Mouse (Mus musculus): ENCODE measurements around the gene Gns.

- TF ChIP-seq CTCF (IDR thresholded peaks at IDR 0.05; ENCODE audit: extremely low read depth, insufficient read depth, low read length) = no peak
- no peak for TF ChIP-seq POLR2A (IDR thresholded peaks at IDR 0.05; ENCODE audit: extremely low read depth, insufficient read depth, low read length)
These were observed 2.9 kb downstream of the Gns start for GRCm38 (mm10) chr10:121367780-121368179.
